Mouse (Mus musculus): ENCODE data around the gene Gm21797.
"Not testable (repeated sequence)": the region's sequence is repeated elsewhere in the genome, so short reads cannot be mapped to it uniquely, and the experiment has no call there.

Gm21797 gene

GRCm38 (mm10) chrY:40775665-40776064, at the start of gene Gm21797:
TSS of gene Gm21797 (minus strand) at chrY:40775765.
- not testable (repeated sequence) for DNase-seq (ENCODE audit: low read depth)

GRCm38 (mm10) chrY:40804614-40805013, 29.0 kb upstream of the Gm21797 start, which contains the start of gene Gm20795:
TSS of gene Gm20795 (plus strand) at chrY:40804914.
- DNase-seq (ENCODE audit: low read depth) = not testable (repeated sequence)
